Mouse (Mus musculus) cerebellum, adult 2 months (tissue): ENCODE measurements around the gene Cbfa2t2.

Source experiments
- CTCF ChIP-seq: fragments of 200-500 bp; IDR thresholded peaks from 2 replicates; pipeline ENCODE4 v1.5.1; 2011; ENCODE audit warnings: low read depth, mild to moderate bottlenecking, control low read depth, low read length, moderate library complexity, borderline replicate concordance; ENCODE audit not compliant: insufficient read depth
- POLR2A ChIP-seq: fragments of 200-500 bp; IDR thresholded peaks from 2 replicates; pipeline ENCODE4 v1.6.1; 2011; ENCODE audit warnings: low read length, control low read depth, borderline replicate concordance; ENCODE audit not compliant: insufficient read depth

DNA sequence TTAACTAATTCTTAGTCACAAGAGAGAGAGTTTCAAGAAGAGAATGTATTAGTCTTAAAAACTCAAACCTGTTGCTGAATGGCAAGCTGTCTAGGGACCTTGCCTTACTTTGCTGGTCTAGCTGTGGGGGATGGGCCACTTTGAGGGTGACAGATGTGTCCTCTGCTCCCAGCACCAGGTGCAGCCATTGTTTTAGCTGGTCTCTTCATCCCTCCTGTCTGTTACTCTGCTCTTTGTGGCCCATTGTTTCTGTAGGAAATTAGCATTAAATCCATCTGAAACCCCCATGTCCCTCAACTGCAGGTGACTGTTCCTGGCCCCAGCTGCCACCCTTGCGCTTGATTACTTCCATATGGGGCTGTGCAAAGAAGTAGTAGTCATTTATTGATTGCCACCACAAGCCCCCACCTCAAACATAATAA lies 29.6 kb downstream of the Cbfa2t2 start:
- no peak for TF ChIP-seq POLR2A
- no peak for TF ChIP-seq CTCF
